Mouse (Mus musculus): ENCODE results near the gene Orai2. TPM values are rescaled to one million over a fixed set of nuclear protein-coding genes. Genes with fewer than 3 reads are reported as not detected.
"Not testable (repeated sequence)": the region's sequence is repeated elsewhere in the genome, so short reads cannot be mapped to it uniquely, and the experiment has no call there.

Gene Orai2
- total RNA-seq (2021): 1 to 10 TPM; 4.9 to 7.8 TPM
- long read RNA-seq, experiment 1, transcript Orai2-201 (3 exons, 3,908 nt): major isoform, 5 of 12 reads
- long read RNA-seq, experiment 1, transcript Orai2-203 (4 exons, 693 nt): major isoform, 5 of 12 reads
- long read RNA-seq, experiment 1, partial matches to known transcripts: 0 of 12 reads
- long read RNA-seq, experiment 1, other reads (novel, unspliced or antisense): 2 of 12 reads
- long read RNA-seq, experiment 2, partial matches to known transcripts: 0 of 7 reads
- long read RNA-seq, experiment 2, other reads (novel, unspliced or antisense): 2 of 7 reads

- DNase-seq: peak; percentile 79
Observed at GRCm38 (mm10) chr5:136170512-136171362, at the start of gene Orai2. TSS of gene Orai2 (minus strand) at chr5:136170713.

- no peak for DNase-seq
Observed at GRCm38 (mm10) chr5:136218585-136218984, 48.1 kb upstream of the Orai2 start.

- DNase-seq: no peak
Observed at GRCm38 (mm10) chr5:136217932-136218381, 47.4 kb upstream of the Orai2 start.

- DNase-seq: no peak
Observed at GRCm38 (mm10) chr5:136217004-136217665, 46.6 kb upstream of the Orai2 start.

GRCm38 (mm10) chr5:136215958-136216357 is 45.4 kb upstream of the Orai2 start:
- DNase-seq: no peak

GRCm38 (mm10) chr5:136215211-136215610 is 44.7 kb upstream of the Orai2 start:
- DNase-seq: no peak

- no peak for DNase-seq
Observed at GRCm38 (mm10) chr5:136213716-136214115, 43.2 kb upstream of the Orai2 start.

- DNase-seq: no peak
Observed at GRCm38 (mm10) chr5:136212716-136213115, 42.2 kb upstream of the Orai2 start.

GRCm38 (mm10) chr5:136211341-136212102 is 41.0 kb upstream of the Orai2 start:
- not testable (repeated sequence) for DNase-seq

- no peak for DNase-seq
Observed at GRCm38 (mm10) chr5:136210549-136210948, 40.0 kb upstream of the Orai2 start.

- peak; percentile 53 for DNase-seq
Observed at GRCm38 (mm10) chr5:136201832-136202231, 31.3 kb upstream of the Orai2 start.

- no peak for DNase-seq
Observed at GRCm38 (mm10) chr5:136199526-136199925, 29.0 kb upstream of the Orai2 start.

GRCm38 (mm10) chr5:136198474-136199391 is 28.2 kb upstream of the Orai2 start, which contains the start of gene Prkrip1:
TSS of gene Prkrip1 (minus strand) at chr5:136198963.
- DNase-seq: peak; percentile 94

GRCm38 (mm10) chr5:136191870-136192269 is 21.4 kb upstream of the Orai2 start:
- DNase-seq: no peak

GRCm38 (mm10) chr5:136186723-136187122 is 16.2 kb upstream of the Orai2 start:
- DNase-seq: peak; percentile 51

- no peak for DNase-seq
Observed at GRCm38 (mm10) chr5:136183766-136184165, 13.3 kb upstream of the Orai2 start.

GRCm38 (mm10) chr5:136182830-136183229 is 12.3 kb upstream of the Orai2 start:
- no peak for DNase-seq

GRCm38 (mm10) chr5:136182049-136182448 is 11.5 kb upstream of the Orai2 start:
- DNase-seq: no peak

GRCm38 (mm10) chr5:136181197-136181596 is 10.7 kb upstream of the Orai2 start:
- DNase-seq: no peak

GRCm38 (mm10) chr5:136179594-136179993 is 9.1 kb upstream of the Orai2 start:
- no peak for DNase-seq

Data from gastrocnemius, postnatal 10 days (tissue).